Mouse (Mus musculus): ENCODE results near the gene Foxred2.

DNA sequence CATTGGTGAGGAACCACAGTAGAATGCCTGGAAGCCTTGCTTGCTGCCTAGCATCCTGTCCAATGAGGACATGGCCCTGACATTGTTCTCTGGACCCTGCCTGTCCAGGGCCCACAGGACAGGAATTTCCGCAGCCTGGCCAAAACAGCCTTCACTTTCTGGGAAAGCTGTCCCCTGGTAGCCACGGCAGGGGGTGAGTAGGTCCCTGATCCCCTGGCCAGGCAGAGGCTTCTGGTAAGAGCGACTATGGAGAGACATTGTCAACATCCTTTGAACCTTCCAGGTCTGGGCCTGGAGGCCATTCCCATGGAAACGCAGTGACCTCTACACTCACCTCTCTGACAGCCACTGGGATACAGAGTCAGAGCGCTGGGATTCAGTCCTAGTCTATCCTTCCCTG is 44.5 kb downstream of the Foxred2 start:
- no peak for TF ChIP-seq CTCF (IDR thresholded peaks at IDR 0.05; ENCODE audit: borderline replicate concordance, control insufficient read depth, extremely low read depth, insufficient read depth, low read length, poor library complexity)
- TF ChIP-seq POLR2A (IDR thresholded peaks at IDR 0.05; ENCODE audit: control insufficient read depth, extremely low read depth, insufficient read depth, low read length, poor library complexity): no peak
